Mouse (Mus musculus) granulocyte monocyte progenitor cell, adult 5-6 weeks (primary cell): ENCODE measurements around the gene Mrpl4. TPM values are rescaled to one million over a fixed set of nuclear protein-coding genes. Genes with fewer than 3 reads are reported as not detected.

Experiments
- ATAC-seq: replicated peaks from 2 replicates; pipeline ENCODE4 v1.8.0; 2016; ENCODE audit warnings: mild to moderate bottlenecking, moderate TSS enrichment, inconsistent platforms; ENCODE audit not compliant: poor library complexity, severe bottlenecking
- total RNA-seq, 2 experiments: library from RNA; stranded (forward) in 1 of 2; stranded (reverse) in 1 of 2; fragments of 200-712, 200-1000 nt in 1 of 2; fragments of >200 nt in 1 of 2; fragmentation: Nextera tagmentation in 1 of 2; gene quantifications; 2 replicates each; pipeline ENCODE4 v1.2.3; 2014 to 2017

Mrpl4 gene
- total RNA-seq (2014; fragmentation: Nextera tagmentation) (44.8 and 73.4 TPM in 2 replicates), total RNA-seq (2017) (44.5 and 46.0 TPM in 2 replicates)

DNA sequence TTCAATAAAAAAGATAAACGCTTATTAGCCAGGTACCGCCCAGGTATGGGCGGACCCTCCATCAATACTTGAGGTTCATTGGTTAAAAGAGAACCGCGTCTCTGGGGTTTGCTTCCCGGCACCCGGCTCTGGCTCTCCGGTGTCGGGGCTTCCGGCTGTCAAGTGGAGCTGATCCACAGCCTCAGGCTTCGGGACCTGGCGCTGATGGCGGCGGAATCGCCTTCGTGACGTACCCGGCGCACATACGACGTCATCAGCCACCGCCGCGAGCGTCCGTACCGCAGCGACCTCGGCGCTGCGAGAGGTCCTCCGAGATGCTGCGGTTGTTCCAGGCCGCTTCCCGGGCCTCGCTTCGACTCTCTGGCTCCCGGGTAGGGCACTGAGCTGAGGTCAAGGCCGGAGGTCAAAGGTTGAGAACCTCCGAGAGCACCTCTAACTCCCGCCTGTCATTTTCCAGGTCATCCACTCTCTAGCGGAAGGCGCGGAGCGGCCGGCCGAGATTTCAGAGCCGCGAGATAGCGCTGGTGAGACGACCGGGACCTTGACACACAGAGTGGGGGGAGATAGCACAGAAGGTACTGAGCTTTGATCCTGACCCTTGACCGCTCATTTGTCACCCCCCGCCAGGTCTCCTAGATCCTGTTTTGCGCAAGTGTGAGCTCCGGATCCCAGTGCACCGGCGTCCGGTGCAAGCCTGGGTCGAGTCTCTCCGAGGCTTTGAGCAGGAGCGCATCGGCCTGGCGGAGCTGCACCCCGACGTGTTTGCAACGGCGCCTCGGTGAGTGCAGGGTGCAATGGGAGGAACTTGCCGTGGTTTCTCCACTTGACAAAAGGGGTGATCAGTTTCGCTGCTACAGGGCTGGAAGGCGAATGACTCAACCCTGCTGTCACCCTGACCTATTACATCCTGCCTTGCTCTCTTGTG is at the start of gene Mrpl4:
TSS of gene Mrpl4 (plus strand) at position 112 of the 925 bp plus-strand sequence.
- peak; percentile 91 for ATAC-seq

- no peak for ATAC-seq
These were observed 45.5 kb upstream of the Mrpl4 start for GRCm38 (mm10) chr9:20956989-20957388.

DNA sequence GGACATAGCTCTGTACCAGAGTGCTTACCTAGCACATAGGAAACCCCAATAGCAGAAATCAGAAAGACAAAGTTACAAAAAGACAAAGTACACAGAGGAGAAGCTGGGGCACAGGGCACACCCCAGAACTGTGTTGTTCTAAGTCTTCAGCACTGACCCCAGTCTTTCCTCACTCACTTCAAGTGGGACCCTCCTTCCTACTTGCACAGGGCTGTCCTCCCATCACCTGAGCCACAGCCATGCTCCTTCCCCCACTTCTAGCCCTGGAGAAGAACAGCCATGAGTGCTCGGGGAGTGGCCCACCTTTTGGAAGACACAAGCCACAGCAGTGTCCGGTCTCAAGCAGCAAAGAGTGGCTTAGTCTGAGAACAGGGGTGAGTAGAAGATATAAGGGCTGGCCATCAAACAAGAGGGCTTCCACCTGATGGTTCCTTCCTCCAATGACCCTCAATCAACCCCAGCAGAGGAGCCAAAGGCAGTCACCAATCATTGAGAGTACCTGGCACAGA is 43.1 kb upstream of the Mrpl4 start, which contains the start of gene Dnmt1:
TSS of gene Dnmt1 (minus strand) at position 459 of the 509 bp plus-strand sequence.
- ATAC-seq, result no peak

DNA sequence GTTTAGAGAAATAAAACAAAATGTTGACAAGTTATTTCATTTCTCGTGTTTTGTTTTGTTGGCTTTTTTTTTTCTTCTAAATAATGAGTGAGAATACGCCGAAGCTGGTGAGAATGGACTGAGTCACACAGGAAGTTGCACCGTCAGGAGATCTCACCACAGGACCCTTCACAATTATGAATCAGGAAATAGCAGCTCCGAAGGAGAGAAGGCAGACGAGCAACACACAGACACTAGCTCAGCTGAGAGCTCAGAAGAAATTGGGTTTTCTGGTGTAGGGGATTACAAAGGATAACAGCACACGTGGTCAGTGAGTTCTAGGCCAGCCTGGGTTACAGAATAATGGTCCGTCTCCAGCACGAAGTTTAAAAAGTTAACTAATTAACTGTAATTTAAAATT is 41.0 kb upstream of the Mrpl4 start:
- ATAC-seq, result peak; percentile 98

DNA sequence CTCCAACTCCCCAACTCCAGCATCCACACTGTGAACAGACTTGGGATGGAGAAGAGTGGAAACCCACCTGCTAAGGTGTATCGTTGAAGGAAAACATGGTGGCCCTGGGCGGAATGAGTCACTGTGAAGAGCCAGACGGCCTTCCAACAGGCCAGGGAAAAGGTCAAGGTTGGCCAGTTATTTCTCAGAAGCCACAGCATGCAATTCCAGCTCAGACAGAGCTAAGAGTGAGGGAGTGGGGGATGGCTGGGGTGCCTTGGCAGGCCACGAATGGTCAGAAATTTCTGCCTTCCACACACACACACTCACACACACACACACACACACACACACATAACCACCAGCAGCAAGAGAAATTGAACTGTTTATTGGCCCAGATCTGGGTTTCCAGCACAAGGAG is 36.9 kb upstream of the Mrpl4 start:
- ATAC-seq, result no peak

DNA sequence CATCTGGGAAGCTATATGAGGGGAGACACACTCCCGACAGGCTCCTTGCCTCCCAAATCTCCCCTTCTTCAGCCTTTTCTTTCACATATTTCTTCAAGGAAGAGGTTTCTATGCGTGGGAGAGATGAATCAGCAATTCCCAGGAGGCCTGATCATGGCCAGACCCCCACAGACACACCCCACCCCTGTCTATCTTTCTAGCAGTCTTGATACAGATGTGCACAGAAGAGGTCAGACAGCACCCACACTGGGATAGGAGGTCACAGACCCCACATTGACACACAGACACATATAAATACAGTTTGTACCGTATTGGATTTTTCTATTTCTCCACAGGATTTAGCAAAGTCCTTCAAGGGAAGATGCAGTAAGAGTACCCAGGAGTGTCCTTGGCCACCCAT is 36.5 kb upstream of the Mrpl4 start:
- no peak for ATAC-seq

- ATAC-seq, result peak; percentile 66
These were observed 35.8 kb upstream of the Mrpl4 start for GRCm38 (mm10) chr9:20966747-20967146.

GRCm38 (mm10) chr9:20971751-20972140 is 30.8 kb upstream of the Mrpl4 start:
- no peak for ATAC-seq

DNA sequence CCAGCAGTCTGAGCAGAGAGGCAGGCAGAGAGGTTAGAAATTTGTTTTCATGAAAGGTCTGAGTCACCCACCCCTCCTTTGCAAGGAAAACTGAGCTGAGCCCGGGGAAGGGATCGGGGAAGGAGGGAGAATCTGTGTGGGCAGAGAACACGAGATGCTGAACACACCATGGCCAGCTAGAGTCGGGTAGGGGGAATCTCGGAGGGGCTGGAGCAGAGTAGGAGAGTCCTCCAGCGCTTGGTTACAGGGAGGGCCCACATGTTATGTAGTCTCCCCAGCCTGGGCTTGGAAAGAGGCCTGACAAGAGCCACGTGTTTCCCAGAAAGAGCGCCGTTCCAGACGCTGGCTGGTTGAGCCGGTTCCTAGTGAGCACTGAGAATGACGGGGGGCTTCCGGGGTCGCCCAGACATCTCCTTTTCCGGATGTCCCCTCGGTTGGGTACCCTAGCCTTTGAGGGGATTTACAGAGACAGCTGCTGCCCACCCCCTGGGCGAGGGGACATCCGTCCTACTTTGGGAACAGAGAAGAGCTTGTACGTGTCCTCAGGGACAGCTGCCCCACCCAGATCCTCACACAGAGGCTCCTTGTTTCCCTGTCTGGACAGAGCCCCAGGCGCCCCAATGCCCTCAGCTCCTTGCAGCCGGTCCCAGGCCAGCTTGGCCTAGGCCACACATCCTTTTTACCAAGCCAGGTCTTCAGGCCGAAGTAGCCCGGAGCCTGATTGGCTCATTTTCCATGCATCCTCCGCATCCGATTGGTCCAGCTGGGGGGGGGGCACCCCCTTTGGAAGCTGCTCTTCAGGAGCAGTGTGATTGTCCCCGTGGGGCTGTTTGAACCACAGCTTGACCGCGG is 30.2 kb upstream of the Mrpl4 start:
- no peak for ATAC-seq

DNA sequence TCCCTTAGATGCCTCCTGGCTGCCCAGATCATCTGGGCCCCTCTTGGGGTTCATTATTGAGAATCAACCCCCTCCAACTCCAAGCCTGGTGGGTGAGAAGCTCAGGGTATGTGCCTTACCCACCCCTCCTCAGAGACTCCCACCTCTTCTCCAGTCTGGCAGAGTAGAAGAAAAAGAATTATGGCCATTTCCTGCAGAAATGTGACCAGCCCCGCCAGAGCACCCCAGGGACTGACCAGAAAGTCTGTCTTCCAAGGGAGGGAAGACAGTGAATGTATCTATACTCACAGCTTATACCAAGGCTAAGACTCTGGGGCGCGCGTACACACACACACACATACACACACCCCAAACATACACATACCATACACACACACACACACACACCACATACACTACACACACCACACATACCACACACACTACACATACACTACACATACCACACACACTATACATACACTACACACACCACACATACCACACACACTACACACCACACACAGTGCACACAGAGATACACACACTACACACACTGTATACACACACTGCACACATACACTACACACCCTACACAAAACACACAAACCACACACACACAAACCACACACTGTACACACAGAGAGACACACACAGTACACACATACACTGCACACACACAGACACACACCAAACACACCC is 29.4 kb upstream of the Mrpl4 start:
- no peak for ATAC-seq

DNA sequence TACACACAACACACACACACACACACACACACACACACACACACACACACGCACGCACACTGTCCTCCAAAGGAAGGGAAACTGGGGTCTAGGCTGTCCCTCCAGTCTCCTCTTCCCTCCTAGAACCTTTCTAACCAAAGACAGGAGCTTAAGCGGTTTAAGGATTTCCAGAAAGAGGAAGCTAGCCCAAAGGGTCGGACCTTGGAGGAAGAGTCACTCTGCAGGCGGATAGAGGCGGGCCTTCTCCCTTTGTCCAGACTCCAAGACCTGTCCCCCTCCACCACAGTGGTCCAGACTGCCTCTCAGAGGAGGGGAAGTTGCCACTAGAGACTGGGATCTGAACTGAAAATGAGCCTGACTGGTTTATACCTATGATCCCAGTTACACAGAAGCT is 28.9 kb upstream of the Mrpl4 start:
- peak; percentile 84 for ATAC-seq

- ATAC-seq, result no peak
These were observed 26.9 kb upstream of the Mrpl4 start for GRCm38 (mm10) chr9:20975431-20976215.

GRCm38 (mm10) chr9:20976216-20976960 is 26.1 kb upstream of the Mrpl4 start, which contains the start of gene S1pr2:
Gene S1pr2, minus strand, starts transcription at chr9:20976781.
- peak; percentile 69 for ATAC-seq

- no peak for ATAC-seq
These were observed 25.4 kb upstream of the Mrpl4 start for GRCm38 (mm10) chr9:20976961-20977689.

DNA sequence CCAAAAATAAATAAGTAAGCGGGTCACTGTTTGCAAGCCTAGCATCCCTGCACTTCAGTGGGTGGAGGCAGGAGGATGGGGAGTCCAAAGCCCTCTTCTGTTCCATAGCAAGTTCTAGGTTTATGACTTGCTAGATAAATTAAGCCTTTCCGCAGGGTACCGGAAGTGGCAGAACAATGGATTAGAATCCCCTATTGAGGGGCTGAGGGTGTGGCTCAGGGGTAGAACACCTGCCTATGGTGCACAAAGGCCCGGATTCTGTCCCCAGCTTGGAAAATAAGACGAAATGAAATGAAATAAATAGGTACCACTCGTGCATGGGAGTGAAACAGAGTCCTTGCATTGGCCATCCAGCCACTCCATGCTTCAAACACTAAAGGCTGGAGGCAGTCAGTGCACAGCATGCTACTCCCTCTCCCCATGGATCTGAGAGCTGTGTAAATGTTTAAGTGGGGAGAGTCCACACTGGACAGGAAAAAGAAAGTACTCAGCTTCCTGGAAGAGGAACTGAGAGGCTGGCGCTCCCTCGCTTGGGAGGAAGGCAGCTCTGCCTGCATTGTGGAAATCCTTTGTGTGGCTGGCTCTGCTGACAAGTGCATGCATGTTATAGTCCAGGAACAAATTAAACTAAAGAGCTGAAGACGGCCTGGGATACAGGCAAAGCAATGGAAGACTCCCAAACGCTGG is 24.0 kb upstream of the Mrpl4 start:
- no peak for ATAC-seq

GRCm38 (mm10) chr9:20979181-20979580 is 23.4 kb upstream of the Mrpl4 start:
- no peak for ATAC-seq

- ATAC-seq, result 0 out of 2 replicates have a peak, but pooled peaks have one; percentile 30
These were observed 22.8 kb upstream of the Mrpl4 start for GRCm38 (mm10) chr9:20979769-20980168.
